Mouse (Mus musculus) CH12F3 (cell line): ENCODE measurements around the gene Akap1.

ENCODE experiments used
- in situ Hi-C: fragments of 300-500 bp; cut with MboI; formaldehyde crosslinking; loops from 2 replicates; pipeline ENCODE4 v1.14.3; 2020; ENCODE audit warnings: low sequenced_read_pairs

Gene Akap1

GRCm38 (mm10) chr11:88796207-88796606 lies 68.2 kb downstream of the Akap1 start:
- in situ Hi-C loops, result no loop called here

- in situ Hi-C loops, result no loop called here
Observed at GRCm38 (mm10) chr11:88789893-88790292, 74.5 kb downstream of the Akap1 start.

- in situ Hi-C loops, result no loop called here
Observed at GRCm38 (mm10) chr11:88786816-88787215, 77.6 kb downstream of the Akap1 start.

GRCm38 (mm10) chr11:88783525-88783924 lies 80.9 kb downstream of the Akap1 start:
- in situ Hi-C loops, result no loop called here

- in situ Hi-C loops, result no loop called here
Observed at GRCm38 (mm10) chr11:88782531-88782930, 81.9 kb downstream of the Akap1 start.
